Mouse (Mus musculus) kidney, postnatal 4 days (tissue): ENCODE results near the gene Ms4a14.
"Not testable (repeated sequence)": the region's sequence is repeated elsewhere in the genome, so short reads cannot be mapped to it uniquely, and the experiment has no call there.

ENCODE experiments used
- DNase-seq, 2 experiments: peaks; one replicate each; pipeline ENCODE4 v3.0.0; 2021; ENCODE audit warnings: mixed read lengths in 2 of 2

Ms4a14 gene

GRCm38 (mm10) chr19:11314354-11314753, at the start of gene Ms4a14:
Ms4a14 (minus strand) TSS chr19:11314454.
- DNase-seq: no peak

- no peak for DNase-seq
These were observed 47.7 kb upstream of the Ms4a14 start for GRCm38 (mm10) chr19:11362002-11362401.

GRCm38 (mm10) chr19:11360106-11360505, 45.9 kb upstream of the Ms4a14 start:
- no peak for DNase-seq

DNA sequence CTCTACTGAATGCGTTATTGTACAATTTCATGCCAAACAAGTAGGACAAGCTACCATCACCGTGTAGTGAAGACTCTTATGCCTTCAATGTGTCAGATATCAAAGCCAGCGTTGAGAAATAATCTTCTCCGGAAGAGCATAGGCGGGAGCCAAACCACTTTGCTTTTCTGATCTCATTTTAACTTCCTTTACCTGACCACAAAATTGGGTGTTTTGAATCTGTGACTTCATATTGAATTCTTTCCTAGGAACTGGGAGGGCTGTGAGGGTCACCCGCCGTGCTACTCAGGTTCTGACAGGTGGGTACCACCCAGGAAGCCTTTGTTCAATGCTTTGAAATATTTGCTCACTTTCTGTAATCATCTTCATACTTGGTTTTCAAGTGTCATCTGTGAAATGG, 41.5 kb upstream of the Ms4a14 start:
- DNase-seq: no peak

DNA sequence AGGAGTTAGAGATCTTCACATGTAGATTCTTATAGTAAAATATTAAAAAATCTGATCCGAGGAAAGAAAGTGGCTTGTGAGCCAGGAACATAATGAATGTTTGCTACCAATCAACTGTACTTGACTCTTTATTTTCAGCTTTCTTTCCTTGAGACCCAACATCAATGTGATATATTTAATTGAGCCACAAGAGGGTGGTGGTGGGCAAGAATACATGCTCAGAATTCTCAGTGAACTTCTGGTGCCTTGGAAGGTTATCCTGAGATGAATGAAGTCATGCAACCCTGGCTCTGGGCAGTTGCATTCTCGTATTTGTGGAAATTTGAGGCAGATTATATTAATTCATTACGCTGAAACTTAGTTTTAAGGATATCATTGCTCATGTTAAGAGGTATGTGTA, 37.6 kb upstream of the Ms4a14 start:
- no peak for DNase-seq

- DNase-seq: peak; percentile 28 to 55
These were observed 35.6 kb upstream of the Ms4a14 start for GRCm38 (mm10) chr19:11349698-11350481.

DNA sequence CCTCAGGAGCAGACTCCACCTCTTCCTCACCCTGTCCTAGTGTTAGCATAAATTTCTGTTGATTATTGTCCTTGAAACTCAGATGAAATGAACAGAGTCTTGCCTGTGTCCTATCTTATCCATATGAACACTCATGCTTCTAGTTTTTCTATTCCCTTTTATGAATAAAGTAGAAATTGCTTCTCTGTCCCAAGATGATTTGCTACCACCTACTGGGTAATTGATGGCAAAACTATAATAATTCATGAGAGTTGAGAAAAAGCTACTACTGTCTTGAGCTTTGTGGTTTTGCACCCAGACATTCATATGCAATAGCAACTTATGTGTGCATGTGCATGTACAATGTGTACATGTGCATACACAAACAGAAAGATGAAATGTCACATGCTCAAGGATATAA, 29.7 kb upstream of the Ms4a14 start:
- DNase-seq: no peak

DNA sequence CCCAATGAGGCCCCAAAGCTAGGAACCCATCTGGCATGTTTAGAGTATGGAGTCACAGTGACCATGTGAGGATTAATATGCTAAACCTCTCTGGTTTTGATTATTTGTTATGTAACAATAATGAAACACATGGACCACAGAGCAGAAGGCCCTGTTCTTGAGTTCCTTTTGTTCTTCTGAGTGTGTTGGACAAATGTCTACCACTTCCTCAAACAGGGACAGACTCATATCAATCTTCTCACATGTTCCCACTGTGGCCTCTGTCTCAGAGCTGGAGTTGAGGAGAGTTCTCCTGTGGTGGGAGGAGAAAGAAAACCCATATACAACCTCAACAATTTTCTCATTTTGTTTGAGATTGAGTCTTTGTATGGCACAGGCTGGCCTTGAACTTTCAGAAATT, 28.9 kb upstream of the Ms4a14 start:
- no peak for DNase-seq

DNA sequence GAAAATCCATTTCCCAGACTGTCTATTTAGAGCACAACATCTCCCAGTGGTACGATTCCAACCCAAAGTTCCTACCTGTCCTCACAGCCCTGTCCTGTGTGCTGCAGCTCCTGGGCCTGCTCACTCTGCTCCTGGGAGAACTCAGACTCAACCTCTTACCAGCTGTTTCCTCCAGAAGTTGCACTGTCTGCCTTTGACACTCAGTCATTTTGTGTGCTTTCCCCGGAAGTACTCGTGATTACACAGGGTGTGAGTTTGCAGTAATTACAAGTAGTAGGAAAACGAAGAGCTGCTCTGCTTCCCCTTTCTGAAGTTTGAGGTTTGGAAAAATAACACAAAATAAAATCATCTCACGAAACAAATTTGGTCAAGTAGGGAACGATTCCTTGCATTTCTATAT, 21.7 kb upstream of the Ms4a14 start, which contains the start of gene Ms4a7:
Gene Ms4a7 (minus strand): TSS at position 215 of the 400 bp plus-strand sequence.
- DNase-seq: no peak

DNA sequence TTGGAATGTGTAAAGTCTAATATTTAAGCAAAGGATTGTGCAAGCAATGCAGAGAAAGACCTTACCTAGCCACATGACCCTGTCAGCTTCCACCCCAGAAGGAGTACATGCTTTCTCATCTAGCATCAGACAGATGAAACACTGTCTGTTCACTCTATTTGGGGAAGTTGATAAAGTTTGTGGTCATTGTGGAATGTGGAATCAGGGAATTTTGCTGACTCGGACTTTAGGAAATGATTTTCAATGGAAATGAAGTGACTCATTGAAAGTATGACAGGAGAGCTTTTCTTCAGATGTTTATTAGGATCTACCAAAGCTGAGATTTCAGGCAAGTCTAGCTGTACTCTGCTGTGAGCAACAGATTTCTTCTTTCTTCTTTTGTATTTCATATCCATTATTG, 6.9 kb upstream of the Ms4a14 start:
- DNase-seq: no peak

DNA sequence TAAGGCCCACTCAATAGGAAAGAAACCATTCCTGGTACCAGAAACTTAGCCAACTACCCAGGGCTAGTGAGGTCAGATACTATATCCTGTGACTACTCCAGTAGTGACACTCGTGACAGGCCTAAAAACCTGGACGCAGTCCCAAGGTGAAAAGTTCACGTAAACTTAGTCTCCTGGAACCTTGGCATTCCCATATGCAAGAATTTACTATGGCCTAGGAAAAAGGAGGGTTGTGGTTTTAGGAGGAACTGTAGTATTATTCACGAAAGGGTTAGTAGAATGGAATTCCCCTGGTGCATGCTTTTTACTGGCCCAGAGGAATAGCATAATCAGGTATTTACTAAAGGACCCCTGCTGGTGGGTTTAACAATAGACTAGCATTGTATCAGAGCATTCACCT, 2.5 kb upstream of the Ms4a14 start:
- DNase-seq: no peak

GRCm38 (mm10) chr19:11308888-11309287, 5.4 kb downstream of the Ms4a14 start:
- no peak for DNase-seq

DNA sequence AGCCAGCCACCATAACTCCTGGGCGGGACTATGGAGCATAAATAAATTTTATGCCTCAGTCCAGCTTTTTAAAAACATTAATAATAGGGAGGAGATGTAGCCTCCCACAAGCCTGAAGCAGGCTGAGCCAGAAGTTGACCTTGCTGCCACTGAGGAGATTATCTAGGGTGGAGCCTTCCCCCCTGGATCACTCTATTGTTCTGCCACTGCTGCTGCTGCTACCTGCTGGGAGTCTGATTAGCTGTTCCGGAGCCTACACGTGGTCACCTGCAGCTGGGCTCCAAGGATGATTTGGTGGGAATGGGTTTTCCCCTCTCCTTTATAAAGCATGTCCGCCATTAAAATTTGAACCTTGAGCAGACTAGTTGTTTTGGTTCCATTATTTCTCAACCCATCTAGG, 14.7 kb downstream of the Ms4a14 start:
- not testable (repeated sequence) for DNase-seq

DNA sequence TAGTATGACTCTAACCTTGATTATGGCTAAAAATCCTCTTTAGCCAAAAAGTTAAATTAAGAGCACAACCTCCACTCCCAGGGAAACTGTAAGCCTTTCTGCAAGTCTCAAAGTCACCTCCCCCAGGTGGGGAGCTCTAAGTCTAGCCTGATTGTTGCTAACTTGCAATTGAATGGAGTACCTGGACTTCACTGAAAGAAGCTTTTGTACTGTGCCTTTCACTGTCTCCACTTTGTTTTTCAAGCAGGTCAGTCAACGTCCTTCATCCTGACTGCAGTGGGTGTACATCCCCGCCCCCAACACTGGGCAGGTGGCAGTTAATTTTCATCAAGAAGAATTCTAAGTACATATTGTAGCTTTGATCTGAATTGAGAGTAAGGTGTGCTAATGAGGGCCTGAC, 15.3 kb downstream of the Ms4a14 start:
- no peak for DNase-seq

GRCm38 (mm10) chr19:11293616-11294015, 20.6 kb downstream of the Ms4a14 start:
- DNase-seq: not testable (repeated sequence)

DNA sequence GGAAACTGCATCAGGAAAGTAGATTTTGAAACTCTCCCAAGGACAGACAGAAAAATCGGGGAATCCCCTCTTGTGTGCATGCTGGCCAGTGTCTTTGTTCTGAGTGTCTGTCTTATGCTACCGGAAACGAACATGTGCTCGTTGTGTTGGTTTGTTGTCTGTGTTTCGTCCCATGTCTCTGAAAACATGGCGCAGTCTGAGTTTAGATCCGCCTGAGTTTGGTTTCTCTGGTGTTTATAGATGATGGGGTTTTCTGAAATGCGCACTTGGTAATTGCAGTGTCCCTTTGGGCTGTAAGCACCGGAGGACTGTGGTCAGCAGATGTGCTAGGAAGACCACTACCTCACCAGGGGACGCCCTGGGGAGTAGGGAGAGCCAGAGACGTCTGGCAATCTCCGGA, 21.3 kb downstream of the Ms4a14 start:
- peak; percentile 1 to 18 for DNase-seq

DNA sequence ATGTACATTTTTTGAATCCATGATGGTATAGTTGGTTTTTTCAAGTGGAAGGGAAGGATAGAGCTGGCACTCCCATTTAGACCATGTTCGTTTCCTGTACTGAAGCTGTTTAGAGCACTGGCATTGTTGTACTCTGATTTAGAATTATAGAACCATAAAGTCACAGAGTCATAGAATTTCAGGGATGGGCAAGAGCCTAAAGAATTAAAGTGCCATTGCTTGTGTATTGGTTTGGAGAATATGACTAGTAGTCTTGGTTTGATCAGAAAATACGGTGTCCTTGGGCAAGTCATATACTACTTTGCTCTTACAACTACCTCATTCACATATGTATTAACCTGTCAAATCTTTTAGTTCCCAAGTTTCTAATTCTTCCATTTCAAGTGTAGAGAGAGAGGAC, 30.5 kb downstream of the Ms4a14 start, which contains the start of gene Ms4a5:
Gene Ms4a5 (minus strand): TSS at position 101 of the 400 bp plus-strand sequence.
- no peak for DNase-seq

- DNase-seq: no peak
These were observed 34.0 kb downstream of the Ms4a14 start for GRCm38 (mm10) chr19:11280223-11280622.

DNA sequence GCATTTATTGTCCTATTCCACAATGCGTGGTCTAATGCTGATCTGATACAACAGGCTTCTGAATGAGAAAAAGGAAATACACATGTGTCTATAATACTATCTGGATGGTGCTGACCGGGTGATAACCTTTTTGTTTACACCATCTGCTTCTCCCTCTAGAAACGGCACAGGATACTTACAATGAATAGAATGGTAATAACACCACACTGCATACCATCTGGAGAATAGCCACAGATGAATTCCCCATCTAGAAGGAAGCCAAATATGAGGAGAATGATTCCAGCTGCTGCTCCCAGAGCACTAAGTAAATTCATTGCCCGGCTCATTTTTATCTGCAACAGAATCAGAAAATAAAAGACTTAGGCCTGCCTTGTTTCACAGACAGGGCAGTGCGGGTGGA, 37.8 kb downstream of the Ms4a14 start:
- no peak for DNase-seq

DNA sequence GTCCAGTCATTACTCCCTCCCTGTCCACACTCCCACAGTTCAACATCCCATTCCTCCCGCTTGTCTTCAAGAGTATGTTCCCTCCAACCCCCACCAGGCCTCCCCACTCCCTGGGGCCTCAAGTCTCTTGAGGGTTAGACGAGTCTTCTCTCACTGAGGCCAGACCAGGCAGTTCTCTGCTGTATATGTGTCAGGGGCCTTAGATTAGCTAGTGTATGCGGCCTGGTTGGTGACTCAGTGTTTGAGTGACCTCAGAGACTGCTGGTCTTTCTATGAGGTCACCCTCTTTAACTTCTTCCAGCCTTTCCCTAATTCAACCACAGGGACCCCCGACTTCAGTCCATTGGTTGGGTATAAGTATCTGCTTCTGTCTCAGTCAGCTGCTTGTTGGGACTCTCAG, 47.3 kb downstream of the Ms4a14 start:
- DNase-seq: no peak

- DNase-seq: no peak
These were observed 48.0 kb downstream of the Ms4a14 start, which contains the start of gene Ms4a1 for GRCm38 (mm10) chr19:11266052-11266845. Ms4a1 (minus strand) TSS chr19:11266241.

- DNase-seq: no peak
These were observed 49.6 kb downstream of the Ms4a14 start for GRCm38 (mm10) chr19:11264602-11265185.

DNA sequence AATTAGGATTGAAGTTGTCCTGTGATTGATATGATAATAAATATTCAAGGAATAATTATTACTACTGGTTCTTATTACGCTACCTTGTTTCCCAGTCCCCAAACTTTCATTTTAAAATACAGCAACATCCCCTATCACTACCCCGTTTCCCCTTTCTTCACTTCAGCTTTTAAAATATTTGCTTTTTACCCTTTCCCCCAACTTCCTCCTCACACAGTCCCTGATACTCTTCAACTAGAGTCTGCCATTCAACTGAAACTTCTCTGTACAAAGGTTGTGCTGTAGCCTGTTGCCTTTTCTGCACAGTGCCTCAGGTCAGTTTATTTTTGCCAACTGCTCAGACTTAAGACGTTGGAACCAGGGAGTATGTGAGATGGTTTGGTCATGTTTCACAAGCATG, 50.7 kb downstream of the Ms4a14 start:
- DNase-seq: no peak

GRCm38 (mm10) chr19:11262932-11263331, 51.3 kb downstream of the Ms4a14 start:
- DNase-seq: not testable (repeated sequence)
